Mouse (Mus musculus): Measurements from ENCODE around the gene Gm8369.

DNA sequence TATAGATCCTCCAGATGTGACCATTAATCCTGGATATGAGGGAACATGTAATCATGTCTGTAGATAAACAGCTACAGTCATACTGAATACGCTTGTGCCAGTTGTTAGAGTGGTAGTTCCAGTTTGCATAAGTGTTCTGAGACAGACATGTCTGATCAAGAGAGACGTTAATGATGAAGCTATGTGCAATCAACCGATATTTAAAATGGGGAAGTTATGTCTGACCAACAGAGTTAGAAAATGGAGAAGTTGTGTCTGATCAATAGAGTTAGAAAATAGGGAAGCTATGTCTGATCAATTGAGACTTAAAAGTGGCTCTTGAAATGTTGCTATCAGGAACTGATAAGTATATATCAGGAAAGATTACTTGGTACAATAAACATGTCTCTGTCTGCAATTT, 472 bp upstream of the Gm8369 start:
- no peak for TF ChIP-seq CTCF (IDR thresholded peaks at IDR 0.05; ENCODE audit: low read depth, low read length)
- TF ChIP-seq GATA1 (IDR thresholded peaks at IDR 0.05; ENCODE audit: borderline replicate concordance, low read length), result no peak
- no peak for TF ChIP-seq POLR2AphosphoS5 (IDR thresholded peaks at IDR 0.05; ENCODE audit: insufficient replicate concordance, low read depth, low read length)
- TF ChIP-seq TAL1 (conservative IDR thresholded peaks at IDR 0.05; ENCODE audit: low read depth, low read length), result no peak

All from G1E (cell line).